Mouse (Mus musculus): ENCODE data around the gene Lat. TPM values are rescaled to one million over a fixed set of nuclear protein-coding genes. Genes with fewer than 3 reads are reported as not detected.

Gene Lat
- total and polyA plus RNA-seq, 3 experiments = 0.62 to 1.2 TPM; not detected in 1

- Histone ChIP-seq H3K4me1 (ENCODE audit: control insufficient read depth in 1 of 2, insufficient read depth in 2 of 2, low read length in 2 of 2) (peaks cover 0 to 16% of the 10 kb centered on the region in 2 experiments; a peak in 2 of 4 replicates), H3K27ac (ENCODE audit: control insufficient read depth, low read depth, low read length) (no peak overlapping the region), H3K79me2 (ENCODE audit: control insufficient read depth, insufficient read depth, low read length, poor library complexity) (no peaks in the 10 kb centered on the region; the same call in 1 of the 2 replicates), H3K9ac (ENCODE audit: control insufficient read depth, low read depth, low read length, poor library complexity, severe bottlenecking) (no peak overlapping the region), H3K27me3 (ENCODE audit: control insufficient read depth in 1 of 2, insufficient read depth in 2 of 2, low read length in 2 of 2) (no peaks in the 10 kb centered on the region), H3K36me3 (ENCODE audit: control insufficient read depth in 1 of 2, insufficient read depth in 2 of 2, low read length in 2 of 2) (peaks cover 0 to 12% of the 10 kb centered on the region in 2 experiments; a peak in 2 of 4 replicates), H3K4me3 (ENCODE audit: control insufficient read depth in 1 of 2, insufficient read depth in 1 of 2, low read depth in 2 of 2, low read length in 2 of 2) (no peak overlapping the region), H3K9me3 (replicated peaks; ENCODE audit: insufficient read depth, low read length) (no peaks in the 10 kb centered on the region)
- TF ChIP-seq UBTF (IDR thresholded peaks at IDR 0.05; ENCODE audit: borderline replicate concordance, insufficient read depth, low read depth, low read length) (no peak), GATA1 (IDR thresholded peaks at IDR 0.05; ENCODE audit: low read depth, low read length) (no peak), SMC3 (IDR thresholded peaks at IDR 0.05; ENCODE audit: low read depth, low read length) (no peak)
- no peak for DNase-seq (ENCODE audit: low read depth, low spot score)
These were observed 18.5 kb downstream of the Lat start for GRCm38 (mm10) chr7:126350748-126351418.

DNA sequence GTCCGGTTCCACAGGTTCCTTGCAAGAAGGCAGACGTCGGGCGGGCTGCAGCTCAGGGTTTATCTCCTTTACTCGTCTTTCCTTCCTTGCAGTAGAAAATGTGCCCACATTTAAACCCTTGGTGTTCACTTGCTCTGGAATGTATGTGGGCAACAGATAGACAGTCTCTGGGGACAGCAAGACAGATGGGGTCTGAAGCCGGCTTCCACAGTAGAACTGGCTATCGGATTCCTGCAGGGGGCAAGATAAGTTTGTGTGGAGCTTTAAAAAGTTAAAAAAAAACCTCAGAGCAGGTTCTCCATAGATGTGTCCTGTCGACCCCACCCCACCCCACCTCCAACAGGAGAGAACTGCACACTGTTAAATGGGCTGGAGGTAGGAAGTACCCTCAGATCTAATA lies 21.1 kb downstream of the Lat start:
- peaks cover 0 to 10% of the 10 kb centered on the region in 2 experiments; a peak in 2 of 4 replicates for H3K4me1 ChIP-seq (ENCODE audit: control insufficient read depth in 1 of 2, insufficient read depth in 2 of 2, low read length in 2 of 2)
- DNase-seq (ENCODE audit: low read depth, low spot score) = peak; percentile 76
- TF ChIP-seq TCF12 (IDR thresholded peaks at IDR 0.05; ENCODE audit: low read depth, low read length) (peak; percentile 84), ELF1 (IDR thresholded peaks at IDR 0.05; ENCODE audit: low read depth, low read length) (no peak), MYB (IDR thresholded peaks at IDR 0.05; ENCODE audit: low read depth, low read length) (no peak), TBP (IDR thresholded peaks at IDR 0.05; ENCODE audit: low read depth, low read length) (no peak), MYC (IDR thresholded peaks at IDR 0.05; ENCODE audit: low read depth, low read length) (no peak), EP300 (IDR thresholded peaks at IDR 0.05; ENCODE audit: low read depth in 1 of 2, low read length in 2 of 2) (peak; percentile 59 to 81), MAX (IDR thresholded peaks at IDR 0.05; ENCODE audit: low read length) (no peak), ZMIZ1 (IDR thresholded peaks at IDR 0.05; ENCODE audit: low read depth, low read length) (no peak), POLR2A (IDR thresholded peaks at IDR 0.05; ENCODE audit: control insufficient read depth in 1 of 2, insufficient read depth in 1 of 2, low read depth in 1 of 2, low read length in 2 of 2, poor library complexity in 1 of 2) (no peak), NELFE (IDR thresholded peaks at IDR 0.05; ENCODE audit: low read depth, low read length) (no peak), JUND (IDR thresholded peaks at IDR 0.05; ENCODE audit: low read depth, low read length) (no peak), MAZ (IDR thresholded peaks at IDR 0.05; ENCODE audit: low read depth, low read length) (no peak), SMC3 (IDR thresholded peaks at IDR 0.05; ENCODE audit: low read depth, low read length) (0 out of 2 replicates have a peak, but pooled peaks have one; percentile 11), CHD1 (IDR thresholded peaks at IDR 0.05; ENCODE audit: low read depth, low read length) (no peak), KAT2A (conservative IDR thresholded peaks at IDR 0.05; ENCODE audit: low read depth, low read length) (no peak), GABPA (IDR thresholded peaks at IDR 0.05; ENCODE audit: low read depth, low read length) (no peak), BHLHE40 (IDR thresholded peaks at IDR 0.05; ENCODE audit: borderline replicate concordance, low read depth, low read length) (no peak), MAFK (IDR thresholded peaks at IDR 0.05; ENCODE audit: borderline replicate concordance, low read depth, low read length) (no peak), E2F4 (IDR thresholded peaks at IDR 0.05; ENCODE audit: borderline replicate concordance, low read depth, low read length) (no peak), POLR2AphosphoS2 (IDR thresholded peaks at IDR 0.05; ENCODE audit: low read length) (no peak), MXI1 (IDR thresholded peaks at IDR 0.05; ENCODE audit: low read depth, low read length) (no peak), ZC3H11A (IDR thresholded peaks at IDR 0.05; ENCODE audit: low read depth, low read length) (no peak), GATA1 (IDR thresholded peaks at IDR 0.05; ENCODE audit: low read depth, low read length) (peak; percentile 77), USF2 (IDR thresholded peaks at IDR 0.05; ENCODE audit: borderline replicate concordance in 1 of 2, insufficient read depth in 1 of 2, low read depth in 1 of 2, low read length in 2 of 2) (no peak), TAL1 (IDR thresholded peaks at IDR 0.05; ENCODE audit: low read length) (peak; percentile 86), CTCF (IDR thresholded peaks at IDR 0.05 in 2 of 3, conservative IDR thresholded peaks at IDR 0.05 in 1 of 3; ENCODE audit: control insufficient read depth in 1 of 3, insufficient read depth in 1 of 3, low read depth in 2 of 3, low read length in 3 of 3, poor library complexity in 1 of 3, severe bottlenecking in 1 of 3) (peak in 2 of 3 experiments; percentile 5 to 24; a peak in 2 of 6 replicates), SIN3A (IDR thresholded peaks at IDR 0.05; ENCODE audit: low read length) (peak; percentile 15; the same call in 1 of the 2 replicates), RAD21 (IDR thresholded peaks at IDR 0.05; ENCODE audit: low read depth, low read length) (peak; percentile 20; the same call in 1 of the 2 replicates), USF1 (IDR thresholded peaks at IDR 0.05; ENCODE audit: low read depth, low read length) (no peak), RCOR1 (IDR thresholded peaks at IDR 0.05; ENCODE audit: low read depth, low read length) (peak; percentile 73)

More for the DNA sequence above, 21.1 kb downstream of the Lat start:
- no peaks in the 10 kb centered on the region for H3K79me2 ChIP-seq (ENCODE audit: control insufficient read depth, insufficient read depth, low read length, poor library complexity)
- H3K36me3 ChIP-seq (ENCODE audit: control insufficient read depth in 1 of 2, insufficient read depth in 2 of 2, low read length in 2 of 2) = peaks cover 0 to 10% of the 10 kb centered on the region in 2 experiments; a peak in 2 of 4 replicates
- 0 out of 2 replicates have a peak overlapping the region, but pooled peaks have one; percentile 3 for H3K27ac ChIP-seq (ENCODE audit: control insufficient read depth, low read depth, low read length)
- H3K27me3 ChIP-seq (ENCODE audit: control insufficient read depth in 1 of 2, insufficient read depth in 2 of 2, low read length in 2 of 2) = no peaks in the 10 kb centered on the region; a peak in 1 of 4 replicates
- no peak overlapping the region for H3K4me3 ChIP-seq (ENCODE audit: control insufficient read depth in 1 of 2, insufficient read depth in 1 of 2, low read depth in 2 of 2, low read length in 2 of 2)
- H3K9ac ChIP-seq (ENCODE audit: control insufficient read depth, low read depth, low read length, poor library complexity, severe bottlenecking) = 0 out of 2 replicates have a peak overlapping the region, but pooled peaks have one; percentile 5
- no peaks in the 10 kb centered on the region for H3K9me3 ChIP-seq (replicated peaks; ENCODE audit: insufficient read depth, low read length)
